Mouse (Mus musculus) right cerebral cortex, postnatal 4 days (tissue): ENCODE results near the gene Stac3.

ENCODE experiments used
- DNase-seq: peaks from one replicate; pipeline ENCODE4 v3.0.0-alpha.2; 2022

Gene Stac3

GRCm38 (mm10) chr10:127526048-127526447 is 24.6 kb downstream of the Stac3 start:
- DNase-seq = no peak

- DNase-seq = peak; percentile 56
Measured at GRCm38 (mm10) chr10:127526681-127527080, 25.2 kb downstream of the Stac3 start.

- no peak for DNase-seq
Measured at GRCm38 (mm10) chr10:127527481-127527880, 26.0 kb downstream of the Stac3 start.

- no peak for DNase-seq
Measured at GRCm38 (mm10) chr10:127530945-127531344, 29.5 kb downstream of the Stac3 start.

- DNase-seq = no peak
Measured at GRCm38 (mm10) chr10:127531548-127531947, 30.1 kb downstream of the Stac3 start.

- no peak for DNase-seq
Measured at GRCm38 (mm10) chr10:127534036-127534928, 32.8 kb downstream of the Stac3 start, which contains the start of gene Nxph4. Nxph4 (minus strand) TSS chr10:127534559.

GRCm38 (mm10) chr10:127534929-127535384 is 33.5 kb downstream of the Stac3 start:
- DNase-seq = no peak

- peak; percentile 64 for DNase-seq
Measured at GRCm38 (mm10) chr10:127536586-127537314, 35.3 kb downstream of the Stac3 start.

GRCm38 (mm10) chr10:127537854-127538583 is 36.5 kb downstream of the Stac3 start:
- DNase-seq = peak; percentile 82

GRCm38 (mm10) chr10:127541510-127541909 is 40.0 kb downstream of the Stac3 start:
- DNase-seq = no peak

- DNase-seq = no peak
Measured at GRCm38 (mm10) chr10:127542084-127542483, 40.6 kb downstream of the Stac3 start.

- DNase-seq = no peak
Measured at GRCm38 (mm10) chr10:127542720-127543119, 41.2 kb downstream of the Stac3 start.

GRCm38 (mm10) chr10:127543916-127544315 is 42.4 kb downstream of the Stac3 start:
- no peak for DNase-seq

- no peak for DNase-seq
Measured at GRCm38 (mm10) chr10:127544375-127544774, 42.9 kb downstream of the Stac3 start.

- no peak for DNase-seq
Measured at GRCm38 (mm10) chr10:127546505-127546904, 45.0 kb downstream of the Stac3 start.

GRCm38 (mm10) chr10:127548236-127548635 is 46.8 kb downstream of the Stac3 start:
- DNase-seq = no peak

GRCm38 (mm10) chr10:127549892-127550291 is 48.4 kb downstream of the Stac3 start:
- no peak for DNase-seq

- DNase-seq = no peak
Measured at GRCm38 (mm10) chr10:127555703-127556102, 54.2 kb downstream of the Stac3 start.

- DNase-seq = no peak
Measured at GRCm38 (mm10) chr10:127557397-127557796, 55.9 kb downstream of the Stac3 start.
